Mouse (Mus musculus) heart, embryonic 15.5 days (tissue): Measurements from ENCODE around the gene Chst8. TPM values are rescaled to one million over a fixed set of nuclear protein-coding genes. Genes with fewer than 3 reads are reported as not detected.

Source experiments
- ATAC-seq: fragments of 200-750 bp; cut with Nextera tagmentation; replicated peaks from 2 replicates; pipeline ENCODE4 v1.8.0; 2017; ENCODE audit warnings: low read depth, moderate TSS enrichment; ENCODE audit not compliant: insufficient number of reproducible peaks, insufficient read depth, low FRiP score
- H3K27ac ChIP-seq: fragments of 300-500 bp; sonication (generic); 2 replicates; pipeline ENCODE4 v1.5.1; 2015; ENCODE audit warnings: mild to moderate bottlenecking, inconsistent platforms
- H3K27me3 ChIP-seq: fragments of 300-500 bp; sonication (generic); 2 replicates; pipeline ENCODE4 v1.6.1; 2015; ENCODE audit warnings: inconsistent platforms
- H3K36me3 ChIP-seq: fragments of 300-500 bp; sonication (generic); 2 replicates; pipeline ENCODE4 v1.6.1; 2015; ENCODE audit warnings: mild to moderate bottlenecking, inconsistent platforms
- H3K4me1 ChIP-seq: fragments of 300-500 bp; sonication (generic); replicated peaks from 2 replicates; pipeline ENCODE4 v1.6.1; 2015; ENCODE audit warnings: inconsistent platforms
- H3K4me2 ChIP-seq: fragments of 300-500 bp; sonication (generic); 2 replicates; pipeline ENCODE4 v1.6.1; 2015; ENCODE audit warnings: inconsistent platforms, mild to moderate bottlenecking, moderate library complexity
- H3K4me3 ChIP-seq: fragments of 300-500 bp; sonication (generic); 2 replicates; pipeline ENCODE4 v1.5.1; 2015; ENCODE audit warnings: mild to moderate bottlenecking, inconsistent platforms
- H3K9ac ChIP-seq: fragments of 300-500 bp; sonication (generic); 2 replicates; pipeline ENCODE4 v1.6.1; 2015; ENCODE audit warnings: mild to moderate bottlenecking, inconsistent platforms
- H3K9me3 ChIP-seq: fragments of 300-500 bp; sonication (generic); replicated peaks from 2 replicates; pipeline ENCODE4 v1.6.1; 2016; ENCODE audit warnings: inconsistent platforms
- WGBS: fragments of 180-500 bp; shearing (Covaris S2); methylation state at CpG from one replicate; pipeline ENCODE4 v1.1.7; 2015; ENCODE audit warnings: mixed read lengths; 5-methylcytosine and 5-hydroxymethylcytosine counted together
- polyA plus RNA-seq: library from polyadenylated mRNA; unstranded; fragments of >200 nt; fragmentation: Nextera tagmentation; extraction: Ambion mirVana; gene quantifications from 2 replicates; pipeline ENCODE4 v1.2.1, GENCODE M21; 2015

Chst8 gene
- polyA plus RNA-seq, 1 experiment from 2014 or later: 0.44 TPM

DNA sequence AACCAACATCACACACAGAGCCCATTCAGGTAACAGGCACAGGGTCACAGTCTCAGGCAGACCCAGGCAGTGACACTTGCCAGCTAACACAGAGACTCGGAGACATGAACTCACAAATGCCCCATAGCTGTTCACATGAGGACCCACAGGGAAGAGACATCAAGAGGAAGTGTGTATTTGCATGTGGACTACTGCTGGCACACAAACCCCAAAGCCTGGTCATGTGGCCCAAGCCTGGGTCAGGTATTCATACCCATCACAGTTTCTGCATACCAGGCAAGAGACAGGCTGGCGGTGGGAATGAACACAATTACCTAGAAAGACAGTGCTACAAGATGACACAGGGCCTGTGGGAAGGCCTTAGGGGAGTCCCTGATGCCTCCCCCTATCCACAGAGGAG, 166.9 kb downstream of the Chst8 start:
- Histone ChIP-seq H3K27ac (no peak overlapping the region), H3K27me3 (no peaks in the 10 kb centered on the region)

DNA sequence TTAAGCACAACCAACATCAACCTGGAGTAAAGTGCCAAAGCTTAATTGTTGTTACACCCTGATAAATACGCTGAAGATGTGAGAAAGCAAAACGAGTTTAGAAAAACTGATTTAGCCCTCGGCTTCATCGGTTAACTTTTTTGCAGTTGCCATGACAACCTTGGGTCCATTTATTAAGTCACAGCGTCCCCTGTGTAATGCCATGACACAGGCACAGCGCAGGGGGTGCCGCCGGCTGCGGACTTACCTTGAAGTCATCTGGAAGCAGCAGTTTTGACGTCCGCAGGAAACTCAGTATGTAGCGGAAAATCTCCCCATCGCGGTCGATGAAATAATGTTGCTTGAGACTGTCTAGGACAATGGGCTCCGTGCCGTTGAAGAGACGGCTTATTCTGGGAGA, 167.9 kb downstream of the Chst8 start:
- ATAC-seq: no peak
- Histone ChIP-seq H3K9me3 (no peaks in the 10 kb centered on the region), H3K4me3 (no peak overlapping the region), H3K4me2 (no peak overlapping the region), H3K4me1 (peaks cover 5% of the 10 kb centered on the region; the same call in 1 of the 2 replicates), H3K27me3 (no peaks in the 10 kb centered on the region), H3K9ac (no peak overlapping the region), H3K36me3 (peaks cover 10% of the 10 kb centered on the region), H3K27ac (no peak overlapping the region)
- 88% methylated on average over 18 of the region's 18 CpGs for WGBS

More for the DNA sequence above, 166.9 kb downstream of the Chst8 start:
- ATAC-seq: no peak
- whole genome bisulfite sequencing: 86% methylated on average over 2 of the region's 2 CpGs
- Histone ChIP-seq H3K9ac (no peak overlapping the region), H3K4me2 (no peak overlapping the region), H3K9me3 (no peaks in the 10 kb centered on the region), H3K36me3 (peaks cover 10% of the 10 kb centered on the region), H3K4me3 (no peak overlapping the region), H3K4me1 (peaks cover 5% of the 10 kb centered on the region; the same call in 1 of the 2 replicates)

DNA sequence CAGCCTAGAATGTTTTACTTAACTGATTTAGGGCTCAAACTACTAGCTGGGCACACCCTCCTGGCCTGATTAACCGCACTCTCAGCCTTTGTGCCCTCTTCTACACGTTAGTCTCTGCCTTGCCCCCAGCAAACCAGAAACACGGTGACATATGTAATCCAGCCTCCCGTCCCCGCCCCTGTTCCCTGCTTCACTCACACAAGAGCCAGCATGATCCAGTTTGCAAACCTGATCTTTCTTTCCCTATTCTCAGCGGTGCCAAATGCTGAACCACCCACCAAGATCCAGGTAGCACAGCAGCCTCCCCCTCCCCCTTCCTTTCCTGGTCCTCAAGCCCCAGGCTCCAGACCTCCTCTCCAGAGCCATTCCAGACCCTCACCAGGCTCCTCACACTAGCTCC, 169.2 kb downstream of the Chst8 start:
- H3K4me3 ChIP-seq: no peak overlapping the region
- H3K4me1 ChIP-seq: peaks cover 5% of the 10 kb centered on the region; the same call in 1 of the 2 replicates
- no peaks in the 10 kb centered on the region for H3K9me3 ChIP-seq
- no peak overlapping the region for H3K9ac ChIP-seq
- H3K27ac ChIP-seq: no peak overlapping the region
- peaks cover 4% of the 10 kb centered on the region; the same call in 1 of the 2 replicates for H3K36me3 ChIP-seq
- ATAC-seq: no peak
- no peaks in the 10 kb centered on the region for H3K27me3 ChIP-seq
- H3K4me2 ChIP-seq: no peak overlapping the region
- WGBS: 65% methylated on average over 6 of the region's 6 CpGs

DNA sequence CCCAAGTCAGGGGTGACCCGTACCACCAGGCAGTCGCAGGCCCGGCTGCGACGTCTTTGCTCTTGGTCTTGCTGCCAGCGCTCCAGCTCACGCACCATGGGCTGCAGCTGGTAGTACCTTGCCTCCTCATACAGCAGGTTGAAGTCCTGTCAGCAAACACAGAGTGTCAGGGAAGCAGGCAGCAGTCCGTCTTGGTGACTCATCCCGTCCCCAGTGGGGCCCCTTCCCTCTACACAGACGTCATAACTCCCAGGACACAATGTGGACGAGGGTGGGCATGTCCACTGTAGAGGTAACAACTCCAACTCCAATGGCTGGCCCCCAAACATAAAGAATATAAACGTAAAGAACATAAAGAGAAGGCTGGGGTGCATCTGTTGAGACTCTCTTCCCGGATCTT, 170.5 kb downstream of the Chst8 start:
- no peak overlapping the region for H3K4me3 ChIP-seq
- ATAC-seq: no peak
- no peaks in the 10 kb centered on the region for H3K27me3 ChIP-seq
- peaks cover 4% of the 10 kb centered on the region; the same call in 1 of the 2 replicates for H3K36me3 ChIP-seq
- no peaks in the 10 kb centered on the region for H3K9me3 ChIP-seq
- peaks cover 2% of the 10 kb centered on the region; the same call in 1 of the 2 replicates for H3K4me1 ChIP-seq
- no peak overlapping the region for H3K4me2 ChIP-seq
- WGBS: 69% methylated on average over 13 of the region's 13 CpGs
- H3K9ac ChIP-seq: no peak overlapping the region
- H3K27ac ChIP-seq: no peak overlapping the region

DNA sequence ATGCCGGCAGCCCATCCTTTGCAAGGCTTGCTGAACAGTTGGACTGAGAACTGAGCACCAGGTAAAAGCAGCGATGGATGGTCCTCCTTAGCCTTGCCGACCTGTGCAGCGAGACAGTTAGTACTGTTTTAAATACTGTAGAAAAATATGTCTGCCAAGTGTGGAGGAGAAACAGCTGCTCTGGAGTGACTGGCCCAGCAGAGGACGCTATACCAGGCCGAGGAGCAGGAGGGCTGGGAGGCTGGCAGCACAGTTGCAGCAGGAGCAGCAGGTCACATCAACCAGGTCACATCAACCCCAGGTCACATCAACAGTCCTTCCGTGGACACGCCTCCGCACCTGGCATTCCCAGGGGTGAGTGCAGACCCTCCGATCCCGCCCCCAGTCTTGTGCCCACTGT, 172.7 kb downstream of the Chst8 start:
- Histone ChIP-seq H3K4me1 (no peaks in the 10 kb centered on the region), H3K4me3 (no peak overlapping the region), H3K27ac (no peak overlapping the region), H3K9ac (no peak overlapping the region), H3K36me3 (peaks cover 4% of the 10 kb centered on the region; the same call in 1 of the 2 replicates), H3K9me3 (no peaks in the 10 kb centered on the region), H3K4me2 (no peak overlapping the region), H3K27me3 (no peaks in the 10 kb centered on the region)
- WGBS: 89% methylated on average over 11 of the region's 11 CpGs
- ATAC-seq: no peak

DNA sequence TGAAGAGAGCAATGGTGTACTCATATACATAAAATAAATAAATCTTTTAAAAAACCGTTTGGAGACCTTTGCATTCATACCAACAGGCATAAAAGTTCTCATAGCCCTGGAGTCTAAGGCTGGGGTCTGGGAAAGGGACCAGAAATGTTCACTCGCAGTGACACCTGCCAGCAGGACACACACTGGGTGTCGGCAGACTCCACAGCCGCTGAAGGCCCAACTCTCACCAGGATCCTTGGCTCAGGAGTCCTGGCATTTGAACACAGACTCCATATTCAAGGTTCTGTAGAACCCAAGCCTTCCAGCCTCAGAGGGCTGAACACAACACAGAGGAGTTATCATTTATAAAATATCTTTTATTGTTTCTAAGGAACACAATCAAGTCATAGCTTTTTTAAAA, 175.8 kb downstream of the Chst8 start:
- Histone ChIP-seq H3K4me1 (no peaks in the 10 kb centered on the region), H3K27me3 (no peaks in the 10 kb centered on the region), H3K9me3 (no peaks in the 10 kb centered on the region), H3K36me3 (no peaks in the 10 kb centered on the region), H3K27ac (no peak overlapping the region), H3K4me3 (no peak overlapping the region), H3K9ac (no peak overlapping the region), H3K4me2 (no peak overlapping the region)
- 70% methylated on average over 4 of the region's 4 CpGs for WGBS
- no peak for ATAC-seq

DNA sequence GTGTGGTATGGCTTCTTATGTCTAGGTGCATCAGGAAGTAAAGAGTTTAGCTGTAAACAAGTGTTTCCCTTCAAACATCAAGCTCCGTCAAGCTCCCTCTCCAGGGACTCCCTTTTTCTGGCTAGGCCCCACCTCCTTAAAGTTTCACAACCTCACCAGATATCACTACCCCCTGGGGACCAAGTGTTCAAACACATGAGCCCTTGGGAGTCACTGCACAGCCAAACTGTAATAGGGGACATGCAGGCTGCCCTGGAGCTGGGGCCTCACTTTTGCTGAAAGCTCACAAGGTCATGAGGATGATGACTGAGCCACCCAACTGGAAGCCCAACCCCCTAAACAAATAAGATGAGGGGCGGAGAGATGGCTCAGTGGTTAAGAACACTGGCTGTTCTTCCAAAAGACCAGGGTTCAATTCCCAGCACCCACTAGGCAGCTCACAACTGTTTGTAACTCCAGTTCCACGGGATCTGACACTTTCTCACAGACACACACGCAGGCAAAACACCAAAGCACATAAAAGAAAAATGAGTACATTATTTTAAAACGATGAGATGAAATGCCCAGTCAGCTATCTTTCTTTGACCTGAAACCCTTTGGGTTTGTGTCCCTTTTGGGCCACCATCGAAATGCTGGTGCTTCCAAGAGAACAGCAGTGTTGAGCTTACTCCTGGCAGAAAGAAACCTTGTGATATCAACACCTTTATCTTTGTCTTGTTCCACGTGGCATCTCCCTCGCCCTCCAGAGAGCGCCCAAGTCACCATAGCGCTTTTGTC, 179.4 kb downstream of the Chst8 start:
- Histone ChIP-seq H3K36me3 (no peaks in the 10 kb centered on the region), H3K4me2 (no peak overlapping the region), H3K4me1 (peaks cover 14% of the 10 kb centered on the region; the same call in 1 of the 2 replicates), H3K27ac (no peak overlapping the region), H3K9ac (no peak overlapping the region), H3K4me3 (no peak overlapping the region), H3K27me3 (no peaks in the 10 kb centered on the region), H3K9me3 (no peaks in the 10 kb centered on the region)
- ATAC-seq: no peak
- 74% methylated on average over 10 of the region's 10 CpGs for WGBS

DNA sequence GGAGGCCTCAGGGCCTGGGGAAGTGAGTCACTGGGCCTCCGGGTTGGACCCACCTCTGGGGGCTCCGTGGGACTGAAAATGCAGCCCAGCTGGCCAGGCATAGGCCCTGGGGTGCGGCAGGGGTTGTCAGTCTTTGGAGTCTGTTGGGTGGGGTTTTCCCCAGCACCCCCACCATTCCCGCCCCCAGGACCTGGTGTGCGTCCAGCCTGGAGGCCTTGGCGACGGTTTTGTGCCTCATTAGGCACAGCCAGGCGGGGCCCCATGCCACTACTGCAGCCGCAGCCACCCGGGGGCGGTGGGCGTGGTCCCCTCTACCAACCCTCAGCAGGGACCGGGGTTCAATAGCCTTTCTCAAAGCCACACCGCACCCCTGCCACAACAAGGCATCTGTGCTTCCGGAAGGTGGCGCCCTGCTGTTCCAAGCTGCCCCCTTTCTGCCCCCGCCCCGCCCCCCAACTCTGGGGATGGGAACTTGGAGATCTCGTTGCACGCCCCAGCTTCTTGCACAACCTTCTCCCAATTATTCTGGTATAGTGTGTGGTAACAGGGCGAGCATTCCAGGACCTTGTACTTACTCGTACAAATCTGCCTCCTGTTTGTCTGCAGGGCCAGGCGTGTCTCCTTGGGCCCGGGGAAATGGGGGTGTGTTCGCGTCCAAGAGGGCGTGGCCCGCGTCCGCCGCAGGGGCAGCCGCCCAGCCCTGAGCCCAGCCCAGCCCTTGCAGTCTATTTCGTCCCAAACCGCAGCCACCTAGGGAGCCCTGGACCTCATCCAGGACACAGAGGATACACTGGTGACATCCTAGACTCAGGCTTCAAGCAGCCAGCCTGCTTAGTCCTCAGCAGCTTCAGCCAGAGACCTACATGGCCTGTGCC, 182.1 kb downstream of the Chst8 start:
- no peaks in the 10 kb centered on the region for H3K9me3 ChIP-seq
- WGBS: under 1% methylated on average over 34 of the region's 34 CpGs
- peak; percentile 71 for ATAC-seq
- no peaks in the 10 kb centered on the region for H3K36me3 ChIP-seq
- no peaks in the 10 kb centered on the region for H3K27me3 ChIP-seq
- H3K4me2 ChIP-seq: peak overlapping the region; percentile 86
- H3K27ac ChIP-seq: peak overlapping the region; percentile 68
- peaks cover 14% of the 10 kb centered on the region; the same call in 1 of the 2 replicates for H3K4me1 ChIP-seq
- peak overlapping the region; percentile 51 for H3K9ac ChIP-seq
- peak overlapping the region; percentile 53 for H3K4me3 ChIP-seq

DNA sequence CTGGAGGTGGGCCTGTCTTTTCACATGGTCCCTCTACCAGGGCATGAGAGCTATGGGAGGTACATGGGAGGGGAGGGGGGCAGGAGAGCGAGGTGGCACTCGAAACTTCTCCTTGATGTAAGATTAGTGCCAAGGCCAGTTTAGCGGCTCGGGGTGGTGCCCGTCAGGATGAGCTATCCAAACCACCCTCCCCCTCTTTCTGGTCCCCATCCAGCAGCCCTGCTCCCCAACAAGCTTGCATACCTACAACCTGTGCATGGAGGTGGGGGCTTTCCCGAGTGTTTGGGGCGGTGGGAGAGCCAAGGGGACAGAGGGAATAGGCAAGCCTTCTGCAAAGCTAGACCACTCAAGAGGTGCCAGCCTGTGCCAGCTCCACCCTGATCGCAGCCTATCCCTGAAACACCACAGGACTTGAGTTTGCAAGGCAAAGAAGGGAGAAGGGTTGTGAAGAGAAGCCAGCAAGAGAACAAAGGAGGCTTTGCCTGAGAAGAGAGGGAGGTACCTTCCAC, 182.8 kb downstream of the Chst8 start:
- 0 out of 2 replicates have a peak, but pooled peaks have one; percentile 2 for ATAC-seq
- 43% methylated on average over 8 of the region's 8 CpGs for WGBS
- peaks cover 14% of the 10 kb centered on the region; the same call in 1 of the 2 replicates for H3K4me1 ChIP-seq
- no peaks in the 10 kb centered on the region for H3K36me3 ChIP-seq
- H3K9ac ChIP-seq: peak overlapping the region; percentile 51
- peak overlapping the region; percentile 68 for H3K27ac ChIP-seq
- H3K27me3 ChIP-seq: no peaks in the 10 kb centered on the region
- peak overlapping the region; percentile 86 for H3K4me2 ChIP-seq
- peak overlapping the region; percentile 53 for H3K4me3 ChIP-seq
- no peaks in the 10 kb centered on the region for H3K9me3 ChIP-seq
